Mouse (Mus musculus): ENCODE data around the gene Otulinl.

The Otulinl gene

DNA sequence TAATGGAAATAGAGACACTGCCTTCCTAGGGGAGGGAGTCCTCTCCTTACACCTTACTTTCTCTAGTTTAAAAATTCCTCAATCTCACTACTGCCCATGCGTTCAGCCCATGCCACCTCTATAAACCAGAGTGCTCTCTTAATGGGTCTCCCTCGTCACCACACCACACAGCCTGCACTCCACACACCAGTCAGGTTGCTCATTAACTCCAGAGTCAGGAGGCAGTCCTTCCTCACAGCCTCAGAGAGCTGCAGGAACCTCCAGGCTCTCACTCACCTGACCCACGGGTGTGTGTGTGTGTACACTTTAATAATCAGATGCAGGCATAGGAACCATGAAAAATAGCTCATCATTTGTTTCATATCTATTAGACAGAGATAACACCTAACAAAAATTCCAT, 61.7 kb downstream of the Otulinl start:
- no peak for DNase-seq (ENCODE audit: extremely low read depth, insufficient read length, low spot score)

DNA sequence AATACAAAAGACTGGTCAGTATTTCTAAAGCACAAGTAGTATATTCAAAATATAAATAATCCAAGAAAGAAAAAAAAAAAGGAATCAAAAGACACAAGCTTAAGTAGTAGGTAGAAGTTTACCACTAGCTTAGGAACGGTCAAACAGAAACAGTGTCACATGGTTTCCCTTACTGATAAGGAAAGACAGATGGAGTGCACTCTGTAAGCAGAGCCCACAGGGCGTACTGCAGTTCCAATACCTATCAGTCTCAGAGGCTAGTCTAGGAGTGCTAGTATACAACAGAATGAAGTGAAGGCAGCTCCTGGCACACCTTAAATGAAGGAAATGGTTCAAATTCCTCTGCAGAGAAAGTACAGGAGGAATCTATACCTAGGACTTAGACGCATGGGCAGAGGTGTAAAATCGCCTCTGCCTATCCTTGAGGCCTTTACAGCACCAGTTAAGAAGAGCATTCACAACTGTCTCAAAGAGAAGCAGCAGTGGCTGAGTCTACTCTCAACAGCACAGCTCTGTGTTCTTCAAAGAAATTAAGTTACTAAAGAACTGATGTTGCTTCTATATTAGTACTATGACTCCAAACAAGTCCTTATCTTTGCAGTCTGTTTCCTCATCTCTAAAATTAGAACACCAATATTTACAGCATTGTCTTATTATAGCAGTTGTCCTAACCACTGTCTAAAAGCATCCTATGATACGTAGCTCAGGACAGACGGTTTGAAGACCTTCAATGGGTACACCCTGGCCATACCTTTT, 62.4 kb downstream of the Otulinl start:
- no peak for DNase-seq (ENCODE audit: extremely low read depth, insufficient read length, low spot score)

DNA sequence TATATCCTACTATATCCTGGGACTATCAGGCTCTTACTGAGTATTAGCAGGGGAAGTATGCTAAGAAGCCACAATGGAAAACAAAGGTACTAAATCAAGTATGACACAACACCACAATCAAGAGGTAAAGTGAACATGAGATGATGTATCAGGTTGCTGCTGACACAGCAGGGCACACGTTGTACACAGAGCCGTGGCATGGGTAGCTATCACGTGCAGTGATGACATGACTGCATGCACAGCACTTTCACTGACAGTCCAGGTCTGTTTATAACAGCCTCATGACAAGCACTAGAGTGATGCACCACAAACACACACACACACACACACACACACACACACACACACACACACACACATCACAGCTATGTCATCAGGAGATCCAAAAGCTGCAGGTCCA, 64.2 kb downstream of the Otulinl start:
- DNase-seq (ENCODE audit: extremely low read depth, insufficient read length, low spot score): no peak

DNA sequence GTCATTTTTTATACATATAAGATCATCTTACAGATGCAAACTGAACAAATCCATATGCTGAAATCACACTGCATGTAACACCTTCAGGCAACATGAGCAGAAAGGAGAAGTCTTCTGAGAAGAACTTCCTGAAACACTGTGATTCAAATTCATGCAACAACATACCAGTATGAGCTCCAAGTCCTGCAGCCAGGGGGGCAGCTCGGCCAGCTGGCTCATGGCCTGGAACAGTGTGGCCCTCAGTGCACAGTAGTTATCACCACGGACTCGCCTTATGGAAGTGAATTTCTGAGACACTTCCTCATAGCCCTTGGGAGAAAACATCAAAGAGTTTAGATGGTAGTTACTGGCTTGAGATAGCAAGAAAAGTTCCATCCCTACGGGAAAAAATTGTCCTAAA, 65.2 kb downstream of the Otulinl start:
- DNase-seq (ENCODE audit: extremely low read depth, insufficient read length, low spot score): no peak

DNA sequence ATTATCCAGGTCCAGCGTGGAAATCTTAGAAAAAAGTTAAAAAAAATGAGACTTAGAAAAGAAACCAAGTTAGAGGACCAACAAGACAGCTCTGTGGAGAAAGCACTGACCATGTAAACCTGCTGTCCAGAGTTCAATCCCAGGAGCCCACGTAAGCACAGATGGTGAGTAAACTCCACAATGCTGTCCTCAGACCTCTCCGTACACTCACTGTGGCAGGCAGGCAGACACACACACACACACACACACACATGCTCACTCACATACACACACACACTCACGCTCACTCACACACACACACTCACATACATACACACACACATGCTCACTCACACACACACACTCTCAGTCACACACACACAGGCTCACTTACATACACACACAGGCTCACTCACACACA, 68.1 kb downstream of the Otulinl start:
- DNase-seq (ENCODE audit: extremely low read depth, insufficient read length, low spot score): no peak

GRCm38 (mm10) chr15:27612533-27613221, 68.7 kb downstream of the Otulinl start:
- DNase-seq (ENCODE audit: extremely low read depth, insufficient read length, low spot score): peak; percentile 32

DNA sequence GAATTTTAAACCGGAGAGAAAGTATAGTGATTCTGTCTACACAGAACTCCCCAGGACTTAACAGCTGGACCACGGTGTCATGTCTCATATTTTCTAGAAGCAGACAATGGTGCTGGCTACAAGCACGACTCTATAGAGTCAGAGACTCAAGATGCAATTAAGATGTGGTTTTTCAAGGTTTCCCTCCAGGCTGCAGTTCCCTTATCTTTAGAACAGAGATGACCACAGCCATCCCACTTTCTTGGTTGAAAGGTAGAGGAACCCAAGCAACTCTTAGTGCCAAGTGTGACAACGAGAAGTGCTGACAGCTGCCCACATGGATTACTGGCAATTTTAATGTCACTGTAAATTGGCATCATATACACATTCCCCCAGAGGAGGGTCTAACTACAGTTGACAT, 71.8 kb downstream of the Otulinl start:
- DNase-seq (ENCODE audit: extremely low read depth, insufficient read length, low spot score): no peak

- no peak for DNase-seq (ENCODE audit: extremely low read depth, insufficient read length, low spot score)
These were observed 76.1 kb downstream of the Otulinl start for GRCm38 (mm10) chr15:27605252-27605651.

All from 3134 (cell line).